Mouse (Mus musculus): ENCODE data around the gene Crtam. TPM values are rescaled to one million over a fixed set of nuclear protein-coding genes. Genes with fewer than 3 reads are reported as not detected.

Gene Crtam
- total and polyA plus RNA-seq, 2 experiments from 2014 or later, result not detected

GRCm38 (mm10) chr9:40927351-40927980 lies 77.0 kb downstream of the Crtam start:
- TF ChIP-seq EP300 (IDR thresholded peaks at IDR 0.05; ENCODE audit: low read depth) (no peak), CTCF (IDR thresholded peaks at IDR 0.05; ENCODE audit: low read depth) (no peak)
- Histone ChIP-seq H3K27me3 (ENCODE audit: control insufficient read depth, insufficient read depth, low read length) (no peaks in the 10 kb centered on the region), H3K36me3 (replicated peaks; ENCODE audit: control insufficient read depth, insufficient read depth, low read length) (no peaks in the 10 kb centered on the region), H3K4me1 (ENCODE audit: control insufficient read depth, insufficient read depth) (no peaks in the 10 kb centered on the region), H3K9me3 (replicated peaks; ENCODE audit: control insufficient read depth, low read length) (no peaks in the 10 kb centered on the region), H3K4me3 (ENCODE audit: low read depth, low read length) (no peak overlapping the region), H3K4me2 (ENCODE audit: low read depth, low read length) (no peak overlapping the region), H3K27ac (ENCODE audit: low read depth) (no peak overlapping the region), H3K9ac (replicated peaks; ENCODE audit: low read depth, low read length) (no peak overlapping the region)
- DNase-seq (ENCODE audit: low spot score) (no peak), ATAC-seq (ENCODE audit: insufficient read depth, low read depth) (no peak)
- WGBS, result 78% methylated on average over 17 of the region's 17 CpGs

Other genes starting within 250 kb of the Crtam start
- 2,627 and 2,715 TPM in 2 replicates for gene Hspa8, start 203.6 kb downstream of the Crtam start, total RNA-seq (2014; rRNA removed; ENCODE audit: low replicate concordance)
- 1,298 and 1,386 TPM in 2 replicates for gene Hspa8, start 203.6 kb downstream of the Crtam start, polyA plus RNA-seq (2015; fragmentation: Nextera tagmentation; extraction: Ambion mirVana)
- gene Bsx, start 130.5 kb downstream of the Crtam start, total RNA-seq (2014; rRNA removed; ENCODE audit: low replicate concordance), result not detected in 2 replicates
- gene Bsx, start 130.5 kb downstream of the Crtam start, polyA plus RNA-seq (2015; fragmentation: Nextera tagmentation; extraction: Ambion mirVana), result not detected in 2 replicates
- not detected in 2 replicates for gene Jhy, start 40.5 kb downstream of the Crtam start, total RNA-seq (2014; rRNA removed; ENCODE audit: low replicate concordance)
- 0.05 TPM in 1 of 2 replicates, not detected in the other for gene Jhy, start 40.5 kb downstream of the Crtam start, polyA plus RNA-seq (2015; fragmentation: Nextera tagmentation; extraction: Ambion mirVana)
- gene Ubash3b, start 157.1 kb upstream of the Crtam start, total RNA-seq (2014; rRNA removed; ENCODE audit: low replicate concordance), result 6.6 and 10.2 TPM in 2 replicates
- 3.6 and 4.0 TPM in 2 replicates for gene Ubash3b, start 157.1 kb upstream of the Crtam start, polyA plus RNA-seq (2015; fragmentation: Nextera tagmentation; extraction: Ambion mirVana)